8 mouse cellular contexts compared by ENCODE assay signal in the genomic region with DNA sequence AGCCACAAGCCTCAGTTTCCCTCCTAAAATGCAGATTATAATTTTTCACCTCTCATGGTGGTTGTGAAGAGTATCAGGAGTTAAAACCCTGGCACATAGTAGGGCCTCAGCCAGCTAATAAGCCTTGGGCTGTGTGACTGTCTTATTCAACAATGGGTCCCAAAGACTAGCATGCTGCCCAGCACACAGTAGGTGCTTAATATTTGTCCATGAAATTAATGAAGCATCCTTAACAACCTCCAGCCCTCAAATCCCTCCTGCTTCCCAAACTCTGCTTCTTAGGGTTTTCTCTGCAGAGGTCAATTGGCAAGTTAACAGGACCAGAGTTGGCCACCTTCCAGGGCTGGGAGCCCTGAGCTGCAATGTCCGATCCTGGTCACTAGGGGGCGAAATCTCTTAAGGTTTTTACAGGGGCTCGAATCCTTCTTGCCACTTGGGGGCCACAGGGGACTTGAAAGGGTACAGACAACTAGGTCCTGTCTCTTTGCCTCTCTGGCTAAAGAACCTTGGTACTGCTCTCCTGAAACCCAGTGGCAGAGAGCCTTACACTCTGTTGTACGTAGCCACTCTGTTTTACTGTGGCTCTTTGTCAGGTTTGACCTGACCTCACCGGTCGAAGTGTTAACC.
DNase-seq lines count a peak whose midpoint lies in the region; ATAC-seq lines count a peak whose summit lies in the region.

No protein-coding gene starts in this region.

- no peak overlapping the region for H3K4me2 ChIP-seq in embryonic facial prominence, embryonic 11.5 days (ENCODE audit: low read depth, low read length)

- no peaks in the 10 kb centered on the region for H3K9me3 ChIP-seq in embryonic facial prominence, embryonic 11.5 days (replicated peaks; ENCODE audit: control insufficient read depth, low read length)

- H3K9ac ChIP-seq in embryonic facial prominence, embryonic 11.5 days (replicated peaks; ENCODE audit: low read length) = no peak overlapping the region

- no peak overlapping the region for H3K27ac ChIP-seq in embryonic facial prominence, embryonic 11.5 days (replicated peaks; ENCODE audit: low read depth, low read length)

- intact Hi-C loops in heart, postnatal 36 days (cut with DNase I) = loop anchor here (1.0 to 5.0 kb wide), 4 partner anchors 163 to 307 kb away; no protein-coding TSS in a partner anchor

- H3K27me3 ChIP-seq in embryonic facial prominence, embryonic 11.5 days (ENCODE audit: control insufficient read depth, insufficient read depth, low read length) = no peaks in the 10 kb centered on the region

- ATAC-seq in frontal cortex, adult (ENCODE audit: low TSS enrichment) = no peak
- no peak for ATAC-seq in embryonic facial prominence, embryonic 11.5 days (replicated peaks; ENCODE audit: insufficient number of reproducible peaks, low FRiP score, low TSS enrichment, low read depth)

- no peak overlapping the region for H3K4me3 ChIP-seq in embryonic facial prominence, embryonic 11.5 days (ENCODE audit: low read depth, low read length)

- 37% methylated on average over 6 of the region's 6 CpGs for WGBS in embryonic facial prominence, embryonic 11.5 days

- H3K4me1 ChIP-seq in embryonic facial prominence, embryonic 11.5 days (ENCODE audit: control insufficient read depth, insufficient read depth, low read length) = 0 out of 2 replicates have a peak, but pooled peaks cover 3% of the 10 kb centered on the region

- DNase-seq in frontal cortex, adult 2 months (ENCODE audit: extremely low spot score in 1 of 2, low spot score in 1 of 2) = peak; percentile 33 to 86
- DNase-seq in adrenal gland, postnatal 36 days = peak; percentile 82 to 83
- DNase-seq in embryonic facial prominence, embryonic 11.5 days (ENCODE audit: low spot score) = peak; percentile 84
- peak; percentile 87 to 89 for DNase-seq in heart, postnatal 36 days
- DNase-seq in left cerebral cortex, adult 18-20 months (ENCODE audit: low spot score in 2 of 2) = peak; percentile 71 to 72
- DNase-seq in monocyte, adult 2 months (ENCODE audit: low read depth in 1 of 2, low spot score in 2 of 2) = peak; percentile 29 to 57
- peak; percentile 66 to 87 for DNase-seq in spleen, postnatal 4 days (ENCODE audit: low spot score in 2 of 2)

- H3K36me3 ChIP-seq in embryonic facial prominence, embryonic 11.5 days (replicated peaks; ENCODE audit: control insufficient read depth, insufficient read depth, low read depth, low read length) = no peaks in the 10 kb centered on the region
